Comparison of ENCODE assay signal across 18 mouse cellular contexts in genomic region chr6:92261162-92261843, GRCm38 (mm10). TPM values are rescaled to one million over a fixed set of nuclear protein-coding genes. Genes with fewer than 3 reads are reported as not detected.
"Had no signal": no experiment of that assay in that cellular context is flagged by ENCODE, and none has a peak within 500 bp of the region (broad histone marks: within the 10 kb centered on the region; RNA-seq: fewer than 3 reads in every experiment).

No protein-coding gene starts in this region.

- H3K9ac ChIP-seq: liver, embryonic 15.5 days; neural tube, embryonic 15.5 days; stomach, embryonic 15.5 days had no signal

- H3K4me3 ChIP-seq: left cerebral cortex, adult 2 months; limb, embryonic 10.5 days; liver, embryonic 15.5 days; midbrain, embryonic 10.5 days; myocyte; neural tube, embryonic 15.5 days; stomach, embryonic 15.5 days had no signal

- H3K9me3 ChIP-seq: limb, embryonic 10.5 days; liver, embryonic 15.5 days; midbrain, embryonic 10.5 days; neural tube, embryonic 15.5 days; stomach, embryonic 15.5 days had no signal

- H3K27ac ChIP-seq: left cerebral cortex, adult 2 months; limb, embryonic 10.5 days; liver, embryonic 15.5 days; midbrain, embryonic 10.5 days; neural tube, embryonic 15.5 days; stomach, embryonic 15.5 days had no signal

- H3K36me3 ChIP-seq: limb, embryonic 10.5 days; liver, embryonic 15.5 days; midbrain, embryonic 10.5 days; neural tube, embryonic 15.5 days; stomach, embryonic 15.5 days had no signal

- H3K4me2 ChIP-seq: liver, embryonic 11.5 days; liver, embryonic 15.5 days; neural tube, embryonic 15.5 days; stomach, embryonic 15.5 days had no signal

- H3K27me3 ChIP-seq: neural tube, embryonic 15.5 days; stomach, embryonic 15.5 days had no signal

- DNase-seq: lung, adult 2 months; lung, postnatal 4 days; midbrain, embryonic 14.5 days; right cerebral cortex, adult 18-20 months; right cerebral cortex, postnatal 25 days; thymus, adult 2 months; thymus, postnatal 25 days had no signal

- H3K4me1 ChIP-seq: midbrain, embryonic 10.5 days; neural tube, embryonic 15.5 days; stomach, embryonic 15.5 days had no signal

- ATAC-seq: intestine, postnatal 0 days; lung, postnatal 0 days had no signal

RNA-seq across cellular contexts. Expression of gene Trh, which starts 16.9 kb away (rescaled TPM):
- total RNA-seq: megakaryocyte, adult 5-6 weeks had no signal
- polyA plus RNA-seq: limb, embryonic 10.5 days; liver, embryonic 11.5 days; liver, embryonic 15.5 days; lung, adult 2 months; myocyte had no signal
